Mouse (Mus musculus) kidney, adult 8-10 months (tissue): ENCODE measurements at regions not wholly inside any gene's neighbourhood (a gene's known extent, or its start where the extent isn't known, plus 50 kb on each side); places are given as distances from the start of the nearest gene placed in this dataset.
"Not testable (repeated sequence)": the region's sequence is repeated elsewhere in the genome, so short reads cannot be mapped to it uniquely, and the experiment has no call there.

Experiments
- DNase-seq, 2 experiments: peaks; one replicate each; pipeline ENCODE4 v3.0.0; 2022

DNA sequence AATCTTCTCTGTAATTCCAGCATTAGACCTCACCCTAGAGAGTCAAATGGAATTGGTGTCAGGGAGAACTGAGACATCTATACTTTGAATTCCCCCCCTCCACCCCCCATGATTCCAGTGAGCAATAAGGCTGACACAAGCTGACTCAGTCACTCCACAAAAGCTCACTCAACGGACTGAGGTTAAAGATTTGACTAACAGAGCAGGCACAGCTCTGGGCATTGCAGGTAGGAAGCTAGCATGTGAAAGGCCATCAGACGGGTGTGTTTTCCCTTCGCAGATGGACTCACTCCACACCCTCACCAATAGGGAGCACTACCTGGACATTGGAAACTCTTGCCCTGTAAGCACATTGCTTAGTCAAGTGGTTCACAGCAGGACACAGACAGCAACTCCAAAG, 469.2 kb upstream of the Smim15 start:
- DNase-seq, result no peak

DNA sequence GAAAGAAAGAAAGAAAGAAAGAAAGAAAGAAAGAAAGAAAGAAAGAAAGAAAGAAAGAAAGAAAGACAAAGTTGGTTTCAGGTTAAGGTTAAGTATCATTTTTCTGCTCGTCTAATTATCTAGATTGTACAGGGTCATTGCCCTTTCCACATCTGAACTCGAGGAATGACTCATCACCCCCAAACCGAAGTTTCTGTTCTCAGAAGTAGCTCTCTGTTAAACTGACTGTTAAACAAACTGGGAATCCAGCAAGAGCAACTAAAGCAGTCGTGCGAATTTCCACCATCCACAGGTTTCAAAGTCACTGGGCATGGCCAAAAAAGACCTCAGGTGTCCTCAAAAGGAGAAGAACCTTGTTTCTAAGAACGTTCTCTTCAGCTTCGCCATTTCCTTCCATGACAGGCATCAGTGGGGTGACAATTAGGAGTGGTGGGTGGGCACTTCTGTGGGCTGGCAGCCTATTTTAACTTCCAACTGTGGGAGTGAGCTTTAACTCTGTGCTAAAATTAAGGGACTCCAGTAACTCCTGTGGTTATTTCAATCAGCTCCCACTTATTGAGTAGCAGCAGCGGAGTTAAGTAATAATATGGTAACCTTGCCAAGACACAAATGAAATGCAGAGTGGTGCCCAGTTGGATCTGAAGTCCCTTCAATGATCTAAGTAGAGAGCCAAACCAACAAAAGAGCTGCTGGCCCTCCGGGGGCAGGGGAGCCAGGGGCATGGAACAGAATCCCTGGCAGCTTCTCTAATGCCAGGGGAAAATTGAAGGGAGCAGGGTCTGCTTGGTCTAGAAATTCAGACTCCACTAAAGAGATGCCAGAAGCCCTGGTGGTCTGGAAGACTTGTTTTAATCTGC, 470.5 kb upstream of the Smim15 start:
- no peak for DNase-seq

DNA sequence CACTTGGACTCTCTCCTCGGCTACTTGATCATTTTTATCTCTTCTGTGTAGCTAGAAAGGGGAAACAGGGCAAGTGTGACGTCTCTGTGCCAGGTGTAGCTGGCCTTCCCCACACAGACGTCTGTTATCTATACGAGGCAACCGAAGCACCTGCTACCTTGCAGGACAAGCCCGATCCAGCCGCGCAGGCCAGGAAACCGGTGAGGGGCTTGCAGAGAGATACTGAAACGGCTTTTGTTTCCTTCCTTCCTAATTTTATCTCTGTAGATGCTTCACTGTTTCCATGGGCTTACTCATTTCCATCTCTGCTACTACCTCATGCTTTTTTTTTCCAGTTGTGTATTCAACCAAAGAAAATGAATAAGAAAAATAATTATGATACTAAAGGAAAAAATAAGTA, 472.7 kb upstream of the Smim15 start:
- DNase-seq, result no peak

DNA sequence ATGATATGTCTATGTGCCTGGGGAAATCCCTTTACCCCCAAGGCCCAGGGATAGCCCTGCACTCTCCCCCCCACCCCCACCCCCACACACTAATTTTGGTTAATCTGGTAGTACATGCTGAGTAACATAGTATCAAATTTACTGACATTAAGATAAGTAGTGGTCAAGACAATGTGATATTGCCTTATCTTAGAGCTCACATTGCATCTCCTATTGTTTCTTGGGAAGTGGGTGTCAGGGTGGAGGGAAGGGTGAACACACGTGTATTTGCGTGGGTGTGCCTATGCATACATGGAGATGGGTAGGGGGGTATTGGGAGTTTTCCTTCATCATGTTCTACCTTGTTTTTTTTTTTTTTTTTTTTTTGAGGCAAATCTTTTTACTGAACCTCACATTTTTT, 474.8 kb upstream of the Smim15 start:
- DNase-seq, result no peak

DNA sequence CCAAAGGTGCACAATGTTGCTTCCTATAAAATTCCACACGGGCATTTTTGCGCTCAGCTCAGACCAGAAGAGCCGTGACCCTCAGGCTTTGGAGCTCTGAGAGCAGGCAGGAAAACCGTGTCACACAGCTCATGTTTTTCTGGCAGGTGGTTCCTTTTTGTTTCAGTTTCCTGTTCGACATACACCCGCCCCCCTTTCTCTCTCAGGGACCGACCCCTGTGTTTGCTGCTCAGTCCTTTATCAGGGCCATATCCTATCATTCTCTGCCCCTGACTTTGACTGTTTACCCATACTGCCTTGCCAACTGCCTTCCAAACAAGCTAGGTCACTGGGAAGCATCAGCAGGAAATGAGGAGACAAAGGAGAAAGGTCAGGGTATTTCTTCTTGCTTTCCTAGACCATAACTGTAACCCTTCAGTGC, 475.5 kb upstream of the Smim15 start:
- DNase-seq, result peak; percentile 7 to 10

DNA sequence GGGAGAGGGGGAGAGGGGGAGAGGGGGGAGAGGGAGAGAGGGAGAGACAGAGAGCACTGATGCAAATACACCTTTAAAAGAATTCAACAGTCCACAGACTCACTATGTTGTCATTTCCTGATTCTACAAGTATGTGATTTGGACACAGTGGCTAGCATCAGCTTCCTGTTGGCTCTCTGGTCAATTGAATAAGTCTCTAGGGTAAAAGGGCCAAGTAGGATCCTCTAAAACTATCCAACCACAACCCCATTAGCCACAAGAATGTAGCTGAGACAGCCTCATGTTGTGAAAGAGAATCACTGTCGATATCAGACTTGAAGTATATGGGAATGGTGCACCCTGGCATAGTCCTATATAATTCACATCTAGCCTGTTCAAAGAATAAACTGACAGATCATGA, 481.8 kb upstream of the Smim15 start:
- no peak for DNase-seq

DNA sequence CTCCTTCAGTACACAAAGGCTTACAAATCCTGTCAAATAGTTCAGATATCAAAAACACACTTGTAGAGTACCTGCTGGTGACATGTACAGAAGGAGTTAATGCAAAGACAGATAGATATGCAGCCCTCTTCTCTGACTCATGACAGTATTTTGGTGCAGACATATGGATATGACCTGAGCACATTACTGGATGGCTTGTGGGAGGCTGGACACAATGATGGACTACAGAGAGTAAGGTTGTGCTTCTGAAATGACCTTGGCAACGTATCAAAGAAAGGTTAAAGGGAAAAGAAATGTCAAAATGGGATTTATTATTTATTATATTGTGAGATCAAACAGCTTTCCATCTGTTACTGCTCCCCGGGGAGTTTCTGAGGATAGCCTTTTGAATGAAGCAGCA, 482.7 kb upstream of the Smim15 start:
- DNase-seq, result no peak

DNA sequence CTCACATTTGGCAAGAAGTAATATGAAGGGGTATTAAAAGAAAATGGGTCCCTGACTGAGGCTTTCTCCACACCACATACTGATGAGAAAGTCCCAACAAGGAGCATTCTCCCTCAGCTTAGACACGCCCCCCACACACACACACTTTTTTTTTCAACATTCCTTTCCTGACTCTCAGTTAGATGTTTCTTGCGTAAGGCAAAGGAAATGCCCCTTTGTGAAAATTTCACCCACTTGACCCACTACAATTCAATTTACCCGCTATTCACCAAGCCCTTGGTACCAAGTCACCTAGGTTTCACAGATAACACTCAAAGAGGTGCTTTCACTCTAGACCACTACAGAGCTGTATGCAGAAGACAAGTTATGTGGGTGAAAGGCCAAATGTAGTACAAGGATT, 488.3 kb upstream of the Smim15 start:
- no peak for DNase-seq

DNA sequence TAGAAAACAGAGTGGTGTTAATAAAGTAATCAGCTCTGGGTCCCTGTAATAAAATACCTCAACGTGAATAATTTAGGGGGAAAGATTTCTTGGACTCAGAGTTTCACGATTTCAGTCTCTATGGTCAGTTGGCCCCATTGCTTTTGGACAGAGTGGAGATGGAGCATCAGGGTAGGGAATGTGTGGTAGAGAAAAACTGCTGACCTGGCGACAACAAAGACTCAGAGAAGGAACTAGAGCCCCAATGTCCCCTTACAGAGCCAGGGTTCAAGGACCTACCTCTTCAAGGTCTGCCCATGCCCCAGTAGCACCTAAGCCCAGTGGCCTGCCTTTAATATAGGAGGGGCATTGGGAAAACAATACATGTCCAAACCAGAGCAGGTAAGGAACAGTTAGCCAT, 490.2 kb upstream of the Smim15 start:
- DNase-seq, result no peak

DNA sequence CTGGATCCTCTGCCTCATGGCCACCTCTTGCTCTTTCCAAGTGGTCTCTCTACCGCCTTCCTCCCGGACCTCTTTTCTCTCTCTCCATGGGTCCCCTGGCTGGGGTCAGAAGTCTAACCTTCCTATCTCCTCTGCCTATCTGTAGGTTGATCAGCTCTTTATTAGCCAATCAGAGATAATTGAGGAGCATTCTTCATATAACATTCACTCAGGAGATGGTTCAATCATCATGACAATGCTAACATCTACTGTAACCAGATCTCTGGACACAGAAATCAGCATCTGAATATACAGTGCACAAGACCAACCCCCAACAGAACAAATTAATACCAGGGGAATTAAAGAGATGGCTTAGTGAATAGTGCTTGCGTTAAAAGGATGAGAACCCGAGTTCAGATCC, 492.1 kb upstream of the Smim15 start:
- no peak for DNase-seq

DNA sequence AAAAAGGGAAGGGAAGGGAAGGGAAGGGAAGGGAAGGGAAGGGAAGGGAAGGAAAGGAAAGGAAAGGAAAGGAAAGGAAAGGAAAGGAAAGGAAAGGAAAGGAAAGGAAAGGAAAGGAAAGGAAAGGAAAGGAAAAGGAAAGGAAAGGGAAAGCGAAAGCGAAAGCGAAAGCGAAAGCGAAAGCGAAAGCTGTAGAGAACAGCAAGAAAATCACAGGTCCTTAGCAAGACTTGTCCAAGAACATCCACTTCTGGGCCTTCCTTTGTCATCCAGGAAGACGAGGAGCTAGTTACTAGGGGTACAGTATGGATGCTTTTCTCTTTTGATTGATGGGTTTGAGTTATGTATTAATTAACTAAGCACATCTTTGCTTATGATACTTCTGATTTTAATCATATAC, 494.3 kb upstream of the Smim15 start:
- not testable (repeated sequence) for DNase-seq

DNA sequence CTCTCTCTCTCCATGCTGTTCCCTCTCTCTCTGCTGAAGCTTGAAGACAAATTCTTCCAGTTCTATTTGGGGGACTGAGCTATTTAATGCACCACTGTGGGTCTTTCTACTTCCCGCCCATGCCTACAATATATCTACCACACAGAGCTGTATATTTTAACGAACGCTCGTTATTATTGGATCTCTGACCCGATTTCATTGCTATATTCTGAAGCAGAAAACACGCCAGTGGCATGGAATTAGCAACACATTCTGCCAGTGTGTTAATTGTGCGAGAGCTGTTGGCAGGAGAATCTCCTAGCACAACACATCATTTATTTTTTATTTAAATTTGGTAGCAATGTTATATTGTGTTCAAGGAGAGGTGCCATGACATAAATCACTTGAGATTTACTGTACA, 497.2 kb upstream of the Smim15 start:
- no peak for DNase-seq

DNA sequence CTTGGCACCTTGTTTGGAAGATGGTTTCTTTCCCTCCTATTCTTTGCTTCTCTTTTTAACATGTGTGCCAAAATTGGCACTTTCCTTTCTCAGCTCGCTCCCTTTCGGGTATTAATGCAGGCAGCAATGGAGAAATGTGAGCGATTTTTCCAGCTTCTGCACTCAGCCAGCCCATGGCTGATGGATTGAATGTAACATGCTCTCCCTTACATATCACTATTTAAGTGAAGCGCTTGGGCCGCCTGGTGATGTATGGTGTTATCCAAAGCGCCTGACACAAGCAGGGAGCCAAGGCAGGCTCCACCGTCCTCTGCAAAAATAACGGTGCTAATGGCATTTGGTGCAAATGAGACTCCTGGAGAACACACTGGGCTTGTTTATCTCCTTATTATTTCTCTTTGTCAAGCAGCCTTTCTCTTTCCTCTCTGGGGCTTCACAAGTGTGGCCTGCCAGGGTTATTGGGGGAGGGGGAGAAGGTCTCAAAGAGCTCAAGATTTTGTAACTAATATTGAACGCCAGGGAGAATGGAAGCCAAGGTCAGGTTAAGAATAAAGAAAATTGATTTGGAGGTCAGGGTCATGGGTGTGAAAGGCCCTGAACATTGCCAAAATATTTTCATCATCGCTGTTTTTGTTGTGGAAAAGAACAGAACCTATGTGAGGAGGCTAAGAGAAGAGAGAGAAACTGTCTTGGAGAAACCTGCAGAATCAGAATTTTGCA, 497.9 kb upstream of the Smim15 start:
- DNase-seq, result no peak

DNA sequence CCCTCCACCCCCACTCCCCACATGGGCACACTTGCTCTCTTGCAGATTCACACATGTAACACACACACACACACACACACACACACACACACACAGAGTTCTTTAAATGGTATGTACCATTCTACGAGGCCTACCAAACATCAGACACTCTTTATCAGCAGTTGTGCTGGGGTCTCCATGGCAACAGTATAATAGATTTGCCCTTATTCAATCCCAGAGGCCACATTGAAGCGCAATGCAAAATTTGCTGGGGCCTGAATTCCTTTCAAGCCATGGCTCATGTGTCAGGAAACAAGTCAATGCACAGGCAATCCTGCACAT, 502.7 kb upstream of the Smim15 start:
- no peak for DNase-seq

DNA sequence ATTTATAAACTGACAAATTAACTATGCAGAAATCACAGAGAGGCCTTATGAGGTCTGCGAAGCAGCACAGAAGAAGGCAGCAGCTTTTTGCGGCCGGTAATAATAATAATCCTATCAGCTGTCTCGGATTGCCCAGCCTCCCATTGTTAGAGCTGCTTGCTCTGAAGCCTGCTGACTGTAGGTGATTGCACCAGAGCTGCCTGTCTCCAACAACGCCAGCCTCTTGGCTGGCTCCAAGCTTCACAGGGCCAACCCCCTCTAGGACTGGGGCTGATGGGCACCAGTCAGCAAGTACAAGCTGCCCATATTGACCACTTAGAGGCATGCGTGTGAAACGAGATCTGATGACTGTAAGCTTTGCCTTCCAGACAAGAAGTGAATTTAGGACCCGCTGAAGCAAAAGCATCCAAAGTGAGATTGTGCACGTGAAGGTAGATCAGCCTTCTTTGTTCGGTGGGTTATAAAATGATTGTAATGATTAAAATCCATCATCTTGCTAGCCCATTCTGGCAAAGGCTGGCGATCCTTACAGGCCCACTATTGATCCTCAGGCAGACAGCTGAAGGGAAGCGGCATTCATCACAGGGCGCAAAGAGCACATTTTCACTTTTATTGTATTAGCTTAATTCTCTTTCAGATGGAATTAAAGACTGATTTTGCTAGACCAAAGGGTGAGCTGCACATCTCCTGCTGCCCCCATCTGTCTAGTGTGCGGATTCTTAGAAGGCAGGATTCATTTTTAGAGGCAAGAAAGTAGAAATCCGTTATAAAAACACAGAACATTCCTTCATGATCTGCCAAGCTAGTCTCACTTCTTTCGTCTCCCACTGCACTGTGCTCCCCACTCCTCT, 503.2 kb upstream of the Smim15 start:
- DNase-seq, result no peak

DNA sequence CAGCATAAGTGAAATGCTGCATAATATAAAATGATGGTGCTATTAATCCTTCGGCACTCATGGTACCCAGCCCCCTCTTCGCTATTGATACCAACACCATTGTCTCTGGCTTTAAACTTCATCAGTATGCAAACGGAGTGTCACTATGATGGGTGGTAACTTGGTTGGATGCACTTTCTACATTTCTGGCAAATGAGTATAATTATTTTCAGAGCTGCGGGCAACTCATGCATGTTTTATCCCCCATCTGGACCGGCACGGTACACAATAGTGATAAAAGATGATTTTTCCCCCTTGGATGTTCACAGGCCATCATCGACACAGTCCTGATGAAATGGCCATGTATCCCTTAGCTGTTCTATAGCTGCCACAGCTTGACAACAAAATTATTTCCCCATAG, 503.9 kb upstream of the Smim15 start:
- DNase-seq, result no peak

DNA sequence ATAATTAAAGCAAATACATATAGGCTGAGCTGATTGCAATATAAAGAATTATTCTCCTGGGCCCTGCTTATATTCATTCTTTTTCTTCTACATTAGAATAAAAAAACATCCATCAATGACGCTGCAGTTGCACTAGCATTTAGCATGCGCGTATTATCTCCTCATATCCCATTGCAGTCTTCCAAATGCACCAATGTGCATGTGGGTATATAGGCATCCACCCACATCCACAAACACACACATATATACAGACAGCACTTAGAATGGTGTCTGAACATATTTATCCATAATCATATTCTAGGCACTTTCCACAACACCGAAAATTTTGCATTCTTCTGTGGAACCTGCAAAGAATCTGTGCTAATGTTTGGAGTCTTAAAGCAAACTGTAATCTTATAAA, 504.4 kb upstream of the Smim15 start:
- DNase-seq, result no peak

DNA sequence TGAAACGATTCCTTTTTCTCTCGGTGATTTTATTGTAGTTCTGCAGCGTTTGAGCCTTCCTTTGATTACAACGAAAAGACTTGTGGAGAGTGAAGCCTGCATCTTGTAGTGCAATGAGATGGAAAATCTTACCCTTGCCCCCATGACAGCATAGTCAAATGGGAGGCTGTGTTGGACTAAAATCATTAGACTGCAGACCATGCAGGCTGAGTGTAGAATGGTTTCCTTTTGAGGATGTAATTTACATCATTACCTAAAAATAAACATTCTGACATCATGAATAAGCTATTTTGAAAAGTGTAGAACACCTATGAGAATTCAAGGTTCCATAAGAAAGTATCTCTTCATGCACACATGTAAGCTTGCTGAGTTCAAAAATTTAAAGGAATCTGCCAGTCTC, 504.9 kb upstream of the Smim15 start:
- DNase-seq, result no peak

DNA sequence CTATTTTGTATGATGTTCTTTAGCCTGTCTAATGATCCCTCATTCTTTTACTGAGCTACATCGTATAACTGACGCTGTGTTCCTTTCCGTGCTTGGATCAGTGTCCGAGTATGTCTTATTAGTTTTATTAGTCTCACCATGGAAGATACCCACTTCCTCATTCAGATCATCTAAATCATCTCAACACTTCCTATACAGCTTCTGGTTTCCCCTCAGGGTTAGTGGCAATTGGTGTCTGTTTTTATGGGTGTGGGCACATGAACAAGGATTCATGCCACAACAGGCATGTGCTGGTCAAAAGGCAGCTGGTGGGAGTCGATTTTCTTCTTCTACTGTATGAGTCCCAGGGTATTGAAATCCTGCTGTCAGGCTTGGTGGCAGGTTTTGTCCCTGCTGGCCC, 509.0 kb upstream of the Smim15 start:
- DNase-seq, result no peak

DNA sequence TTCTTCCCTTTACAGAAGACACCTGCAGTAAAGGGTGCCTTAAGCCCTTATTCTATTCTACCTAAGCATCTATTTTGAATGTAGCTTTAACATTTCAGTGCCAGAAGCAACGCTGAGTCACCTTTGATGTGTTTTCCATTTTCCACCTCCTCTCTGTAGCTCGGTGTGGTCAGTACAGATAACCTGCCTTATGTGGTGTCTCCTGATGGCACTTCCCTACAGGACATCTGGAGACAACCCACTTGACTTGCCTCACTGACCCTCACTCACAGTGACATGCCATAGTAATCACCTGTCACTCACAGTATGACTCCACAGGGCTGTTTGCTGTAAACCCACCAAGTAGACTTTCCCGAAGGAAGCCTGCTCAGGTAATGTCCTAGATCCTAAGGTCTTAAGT, 510.9 kb upstream of the Smim15 start:
- no peak for DNase-seq

DNA sequence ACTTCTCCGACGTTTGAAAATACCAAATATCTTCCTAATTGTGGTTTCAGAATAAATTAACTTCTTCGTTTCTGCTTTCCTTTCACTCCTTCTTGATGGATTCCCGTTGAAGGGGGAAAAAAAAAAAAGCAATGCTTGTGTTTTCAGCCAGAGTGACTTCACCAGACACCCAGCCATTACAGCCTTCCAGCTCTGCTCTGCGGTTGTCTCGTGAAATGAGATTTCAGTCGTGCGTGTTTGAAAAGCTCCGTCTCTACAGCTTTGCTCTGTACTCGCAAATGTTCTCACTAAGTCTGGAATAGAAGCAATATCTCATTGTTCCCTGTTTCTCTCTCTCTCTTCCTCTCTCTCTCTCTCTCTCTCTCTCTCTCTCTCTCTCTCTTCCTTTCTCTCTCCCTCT, 509.6 kb upstream of the Kif2a start:
- DNase-seq, result no peak

DNA sequence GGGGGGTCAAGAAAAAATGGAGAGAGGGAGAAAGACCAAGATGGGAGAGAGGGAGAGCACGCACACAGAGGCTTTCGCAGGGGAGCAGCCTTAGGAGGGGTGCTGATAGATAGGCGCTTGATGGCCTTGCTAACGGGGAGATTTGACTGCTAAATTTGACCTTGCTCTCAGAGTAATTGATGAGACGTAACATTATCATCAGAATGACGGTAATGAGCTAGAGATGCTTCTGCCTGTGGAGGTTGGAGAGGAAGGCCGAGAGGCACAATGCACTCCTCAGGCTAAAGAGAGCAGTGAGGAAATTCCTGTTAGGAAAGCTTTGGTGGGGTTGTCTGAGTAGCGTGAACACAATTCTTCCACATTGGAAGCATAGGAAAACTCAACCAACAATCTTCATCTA, 509.1 kb upstream of the Kif2a start:
- DNase-seq, result no peak

DNA sequence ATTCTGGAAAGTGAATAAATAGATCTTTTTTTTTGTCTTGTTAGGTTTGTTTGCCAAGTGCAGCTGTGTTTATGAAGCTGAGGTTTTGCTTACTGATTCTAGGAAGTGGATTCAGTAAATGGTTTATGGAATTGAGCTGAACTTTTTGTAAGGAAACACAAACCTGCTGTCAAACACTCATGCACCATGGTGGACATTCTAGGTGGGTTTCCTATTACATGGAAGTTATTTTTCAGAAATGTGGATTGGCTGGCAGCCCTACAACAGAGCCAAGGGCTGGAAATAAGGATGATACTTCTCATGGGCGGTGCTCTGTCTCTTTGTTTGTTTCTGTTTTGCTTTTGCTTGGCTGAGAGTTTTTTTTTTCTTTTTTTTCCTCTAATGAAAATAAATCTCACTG, 508.5 kb upstream of the Kif2a start:
- DNase-seq, result peak in 1 of 2 experiments; percentile 8
